Mouse (Mus musculus) liver, embryonic 14.5 days (tissue): ENCODE data around the gene Ddx27. TPM values are rescaled to one million over a fixed set of nuclear protein-coding genes. Genes with fewer than 3 reads are reported as not detected.
A peak's percentile ranks its signal among the peaks of the same experiment; 100 is the strongest.

Experiments used
- ATAC-seq: fragments of 200-750 bp; cut with Nextera tagmentation; 2 replicates; pipeline ENCODE4 v1.8.0; 2017; ENCODE audit warnings: moderate number of reproducible peaks, mild to moderate bottlenecking, moderate library complexity; ENCODE audit not compliant: insufficient read depth
- DNase-seq, 3 experiments: peaks; one replicate each; pipeline ENCODE4 v3.0.0-alpha.2; 2012 to 2013; ENCODE audit warnings: low read depth in 3 of 3, low spot score in 3 of 3
- H3K27ac ChIP-seq: fragments of 300-500 bp; sonication (generic); 2 replicates; pipeline ENCODE4 v1.5.1; 2014; ENCODE audit warnings: moderate library complexity, mild to moderate bottlenecking, control low read depth, inconsistent platforms
- H3K27me3 ChIP-seq: fragments of 300-500 bp; sonication (generic); 2 replicates; pipeline ENCODE4 v1.6.1; 2014; ENCODE audit warnings: mild to moderate bottlenecking, low read length, moderate library complexity; ENCODE audit not compliant: control insufficient read depth, insufficient read depth
- H3K36me3 ChIP-seq: fragments of 300-500 bp; sonication (generic); replicated peaks from 2 replicates; pipeline ENCODE4 v1.6.1; 2014; ENCODE audit warnings: low read depth; ENCODE audit not compliant: control insufficient read depth, insufficient read depth
- H3K4me1 ChIP-seq, 2 experiments: fragments of 200-500 bp in 1 of 2; fragments of 300-500 bp in 1 of 2; sonication (generic) in 1 of 2; replicated peaks; 2 replicates each; pipeline ENCODE4 v1.6.1; 2012 to 2014; ENCODE audit warnings: antibody characterized with exemption in 1 of 2, inconsistent platforms in 1 of 2, low read length in 1 of 2; ENCODE audit not compliant: control insufficient read depth in 2 of 2, insufficient read depth in 2 of 2
- H3K4me2 ChIP-seq: fragments of 300-500 bp; sonication (generic); 2 replicates; pipeline ENCODE4 v1.6.1; 2014; ENCODE audit warnings: low read depth, mild to moderate bottlenecking, control low read depth, moderate library complexity
- H3K4me3 ChIP-seq, 2 experiments: fragments of 200-500 bp in 1 of 2; fragments of 300-500 bp in 1 of 2; sonication (generic) in 1 of 2; 2 replicates each; pipeline ENCODE4 v1.5.1; 2012 to 2014; ENCODE audit warnings: low read depth in 2 of 2, low read length in 2 of 2, mild to moderate bottlenecking in 2 of 2, control low read depth in 1 of 2, inconsistent platforms in 1 of 2, moderate library complexity in 1 of 2; ENCODE audit not compliant: insufficient read depth in 1 of 2
- H3K9ac ChIP-seq: fragments of 300-500 bp; sonication (generic); replicated peaks from 2 replicates; pipeline ENCODE4 v1.6.1; 2014; ENCODE audit warnings: mild to moderate bottlenecking, control low read depth, moderate library complexity
- H3K9me3 ChIP-seq: fragments of 300-500 bp; sonication (generic); 2 replicates; pipeline ENCODE4 v1.6.1; 2016; ENCODE audit warnings: low read length, mixed read lengths; ENCODE audit not compliant: control insufficient read depth
- CTCF ChIP-seq: IDR thresholded peaks from 2 replicates; pipeline ENCODE4 v1.5.1; 2016; ENCODE audit warnings: antibody characterized with exemption, low read depth, control low read depth
- EP300 ChIP-seq: IDR thresholded peaks from 2 replicates; pipeline ENCODE4 v1.6.1; 2016; ENCODE audit warnings: antibody characterized with exemption, low read depth
- WGBS: fragments of 180-500 bp; shearing (Covaris S2); extraction: QIAGEN DNeasy Blood & Tissue Kit; methylation state at CpG from one replicate; pipeline ENCODE4 v1.1.7; 2014; ENCODE audit not compliant: insufficient replicate concordance; 5-methylcytosine and 5-hydroxymethylcytosine counted together
- polyA plus RNA-seq, 2 experiments: library from polyadenylated mRNA; depleted of rRNA in 1 of 2; stranded (reverse) in 1 of 2; unstranded in 1 of 2; fragments of >200 nt; fragmentation: Nextera tagmentation in 1 of 2; extraction: Ambion mirVana in 1 of 2; gene quantifications; 2 replicates each; pipeline versions ENCODE4 v1.2.1 to v1.2.3; 2012 to 2014

Ddx27 gene
- polyA plus RNA-seq, 2 experiments: 26.5 to 39.5 TPM

GRCm38 (mm10) chr2:167058814-167059387 is 43.9 kb downstream of the Ddx27 start:
- WGBS: 81% methylated on average over 3 of the region's 3 CpGs
- Histone ChIP-seq H3K9ac (no peak overlapping the region), H3K27me3 (no peaks in the 10 kb centered on the region), H3K4me3 (no peak overlapping the region), H3K36me3 (peaks cover 49% of the 10 kb centered on the region), H3K9me3 (no peaks in the 10 kb centered on the region), H3K4me1 (peaks cover 12 to 15% of the 10 kb centered on the region in 2 experiments), H3K27ac (no peak overlapping the region), H3K4me2 (no peak overlapping the region)
- TF ChIP-seq EP300 (no peak), CTCF (no peak)
- ATAC-seq: no peak
- no peak for DNase-seq

GRCm38 (mm10) chr2:167059536-167059935 is 44.5 kb downstream of the Ddx27 start:
- no peaks in the 10 kb centered on the region for H3K9me3 ChIP-seq
- H3K4me1 ChIP-seq: peaks cover 12 to 15% of the 10 kb centered on the region in 2 experiments
- H3K4me3 ChIP-seq: no peak overlapping the region
- H3K36me3 ChIP-seq: peaks cover 50% of the 10 kb centered on the region
- no peak for ATAC-seq
- no peak overlapping the region for H3K9ac ChIP-seq
- no peak for DNase-seq
- H3K27ac ChIP-seq: no peak overlapping the region
- no peaks in the 10 kb centered on the region for H3K27me3 ChIP-seq
- peak overlapping the region; percentile 93 for H3K4me2 ChIP-seq
- TF ChIP-seq EP300 (no peak), CTCF (no peak)
- 81% methylated on average over 8 of the region's 8 CpGs for WGBS

- H3K4me1 ChIP-seq: peaks cover 12 to 18% of the 10 kb centered on the region in 2 experiments
- no peaks in the 10 kb centered on the region for H3K9me3 ChIP-seq
- TF ChIP-seq EP300 (no peak), CTCF (no peak)
- DNase-seq (no peak), ATAC-seq (no peak)
- peak overlapping the region in 1 of 2 experiments; percentile 70; a peak in 2 of 4 replicates for H3K4me3 ChIP-seq
- H3K27me3 ChIP-seq: no peaks in the 10 kb centered on the region
- peak overlapping the region; percentile 81 for H3K9ac ChIP-seq
- H3K36me3 ChIP-seq: peaks cover 50% of the 10 kb centered on the region
- WGBS: 77% methylated on average over 12 of the region's 12 CpGs
- H3K27ac ChIP-seq: peak overlapping the region; percentile 23
- peak overlapping the region; percentile 93 for H3K4me2 ChIP-seq
Measured at GRCm38 (mm10) chr2:167059960-167060359, 45.0 kb downstream of the Ddx27 start.

GRCm38 (mm10) chr2:167060360-167060759 is 45.4 kb downstream of the Ddx27 start:
- no peak for DNase-seq
- no peak for TF ChIP-seq EP300
- TF ChIP-seq CTCF: no peak
- Histone ChIP-seq H3K9me3 (no peaks in the 10 kb centered on the region), H3K4me2 (peak overlapping the region; percentile 93), H3K36me3 (peaks cover 50% of the 10 kb centered on the region), H3K4me3 (peak overlapping the region; percentile 34 to 70), H3K4me1 (peaks cover 14 to 22% of the 10 kb centered on the region in 2 experiments), H3K27ac (peak overlapping the region; percentile 23), H3K27me3 (no peaks in the 10 kb centered on the region), H3K9ac (peak overlapping the region; percentile 81)
- 68% methylated on average over 3 of the region's 3 CpGs for WGBS
- no peak for ATAC-seq

- Histone ChIP-seq H3K36me3 (peaks cover 50% of the 10 kb centered on the region), H3K9ac (peak overlapping the region; percentile 81), H3K4me2 (peak overlapping the region; percentile 93), H3K9me3 (no peaks in the 10 kb centered on the region), H3K4me3 (peak overlapping the region; percentile 34 to 70), H3K27ac (peak overlapping the region; percentile 23), H3K4me1 (peaks cover 14 to 23% of the 10 kb centered on the region in 2 experiments), H3K27me3 (no peaks in the 10 kb centered on the region)
- ATAC-seq (no peak), DNase-seq (no peak)
- TF ChIP-seq EP300: no peak
Measured at GRCm38 (mm10) chr2:167060761-167061160, 45.8 kb downstream of the Ddx27 start.
